Mouse (Mus musculus) intestine, postnatal 0 days (tissue): Measurements from ENCODE around the gene Vmn1r84. TPM values are rescaled to one million over a fixed set of nuclear protein-coding genes. Genes with fewer than 3 reads are reported as not detected.

Experiments used
- ATAC-seq: fragments of 200-750 bp; cut with Nextera tagmentation; 2 replicates; pipeline ENCODE4 v1.8.0; 2017; ENCODE audit warnings: mild to moderate bottlenecking, moderate TSS enrichment, moderate library complexity
- H3K27ac ChIP-seq: fragments of 300-500 bp; sonication (generic); 2 replicates; pipeline ENCODE4 v1.5.1; 2014; ENCODE audit warnings: mild to moderate bottlenecking, low read depth, low read length, moderate library complexity
- H3K27me3 ChIP-seq: fragments of 300-500 bp; sonication (generic); replicated peaks from 2 replicates; pipeline ENCODE4 v1.6.1; 2014; ENCODE audit warnings: low read length, mixed read lengths; ENCODE audit not compliant: control insufficient read depth, insufficient read depth
- H3K36me3 ChIP-seq: fragments of 300-500 bp; sonication (generic); 2 replicates; pipeline ENCODE4 v1.6.1; 2014; ENCODE audit warnings: mild to moderate bottlenecking, moderate library complexity; ENCODE audit not compliant: control insufficient read depth, insufficient read depth
- H3K4me1 ChIP-seq: fragments of 300-500 bp; sonication (generic); replicated peaks from 2 replicates; pipeline ENCODE4 v1.6.1; 2014; ENCODE audit warnings: antibody characterized with exemption, low read length, mixed read lengths; ENCODE audit not compliant: control insufficient read depth, insufficient read depth
- H3K4me2 ChIP-seq: fragments of 300-500 bp; sonication (generic); replicated peaks from 2 replicates; pipeline ENCODE4 v1.6.1; 2014; ENCODE audit warnings: low read depth, mild to moderate bottlenecking, moderate library complexity
- H3K4me3 ChIP-seq: fragments of 300-500 bp; sonication (generic); 2 replicates; pipeline ENCODE4 v1.5.1; 2014; ENCODE audit warnings: low read depth, low read length
- H3K9ac ChIP-seq: fragments of 300-500 bp; sonication (generic); 2 replicates; pipeline ENCODE4 v1.6.1; 2014; ENCODE audit warnings: mild to moderate bottlenecking, low read depth, low read length
- H3K9me3 ChIP-seq: fragments of 300-500 bp; sonication (generic); 2 replicates; pipeline ENCODE4 v1.6.1; 2016; ENCODE audit warnings: mixed run types; ENCODE audit not compliant: control insufficient read depth
- CTCF ChIP-seq: sonication (generic); IDR thresholded peaks from 2 replicates; pipeline ENCODE4 v1.5.1; 2016; ENCODE audit warnings: low read depth, mild to moderate bottlenecking, control low read depth, antibody characterized with exemption, moderate library complexity
- WGBS: fragments of 180-500 bp; shearing (Covaris S2); extraction: QIAGEN DNeasy Blood & Tissue Kit; methylation state at CpG from one replicate; pipeline ENCODE4 v1.1.7; 2014; 5-methylcytosine and 5-hydroxymethylcytosine counted together
- microRNA-seq: library from miRNA; unstranded; fragments of <30 nt; microRNA quantifications from one replicate; pipeline ENCODE4, GENCODE M21; 2016
- polyA plus RNA-seq: library from polyadenylated mRNA; unstranded; fragments of >200 nt; fragmentation: Nextera tagmentation; extraction: Ambion mirVana; gene quantifications from 2 replicates; pipeline ENCODE4 v1.2.1, GENCODE M21; 2015

The Vmn1r84 gene
- polyA plus RNA-seq = not detected in 2 replicates

DNA sequence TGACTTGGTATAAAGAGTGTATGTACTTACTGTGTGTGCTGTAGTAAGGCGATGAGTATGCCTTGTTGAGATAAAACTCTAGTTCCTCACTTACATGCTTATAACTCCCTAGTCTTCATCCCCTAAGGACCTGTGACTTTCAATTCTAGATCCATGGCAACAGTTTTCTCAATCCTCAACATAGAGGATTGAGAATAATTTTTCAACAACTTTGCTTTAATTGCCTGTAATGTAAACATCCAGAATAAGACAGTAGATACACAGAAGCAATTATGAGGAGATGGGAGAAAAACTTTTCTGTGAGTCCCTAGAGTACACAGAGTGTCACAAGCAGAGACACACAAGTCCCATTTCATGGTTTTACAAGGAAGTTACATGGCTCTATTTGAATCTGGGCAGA, at the start of gene Vmn1r84:
Gene Vmn1r84 (minus strand): TSS at position 101 of the 400 bp plus-strand sequence.
- no peaks in the 10 kb centered on the region for H3K27me3 ChIP-seq
- no peak within 1 kb of the TSS for H3K9ac ChIP-seq
- H3K36me3 ChIP-seq = no peaks in the 10 kb centered on the region
- no peaks in the 10 kb centered on the region for H3K4me1 ChIP-seq
- no peak for ATAC-seq
- H3K9me3 ChIP-seq = no peaks in the 10 kb centered on the region
- TF ChIP-seq CTCF = no peak
- H3K27ac ChIP-seq = no peak within 1 kb of the TSS
- no peak within 1 kb of the TSS for H3K4me2 ChIP-seq
- 72% methylated on average over 1 of the region's 1 CpGs for WGBS
- H3K4me3 ChIP-seq = no peak within 1 kb of the TSS

- no peak within 1 kb of the TSS for H3K9ac ChIP-seq
- no peaks in the 10 kb centered on the region for H3K27me3 ChIP-seq
- no peak for ATAC-seq
- H3K9me3 ChIP-seq = no peaks in the 10 kb centered on the region
- no peak within 1 kb of the TSS for H3K4me2 ChIP-seq
- H3K4me1 ChIP-seq = no peaks in the 10 kb centered on the region
- H3K36me3 ChIP-seq = no peaks in the 10 kb centered on the region
- no peak within 1 kb of the TSS for H3K4me3 ChIP-seq
- no peak within 1 kb of the TSS for H3K27ac ChIP-seq
- 81% methylated on average over 2 of the region's 2 CpGs for WGBS
- no peak for TF ChIP-seq CTCF
Measured at GRCm38 (mm10) chr7:12329381-12329780, 39.7 kb downstream of the Vmn1r84 start, which contains the start of gene Vmn1r83. Gene Vmn1r83 (minus strand): TSS chr7:12329481.

Small RNA genes within 50 kb of the gene (microRNA-seq; reads per million reads assigned to microRNA genes)
- not detected for gene Gm23521

Other genes starting within 250 kb of the Vmn1r84 start
- not detected in 2 replicates for gene Vmn1r78, start 219.0 kb downstream of the Vmn1r84 start, polyA plus RNA-seq
- not detected in 2 replicates for gene Vmn1r79, start 198.0 kb downstream of the Vmn1r84 start, polyA plus RNA-seq
- gene Vmn1r80, start 180.0 kb downstream of the Vmn1r84 start, polyA plus RNA-seq = not detected in 2 replicates
- gene Vmn1r81, start 101.0 kb downstream of the Vmn1r84 start, polyA plus RNA-seq = not detected in 2 replicates
- gene Vmn1r82, start 68.8 kb downstream of the Vmn1r84 start, polyA plus RNA-seq = not detected in 2 replicates
- gene Vmn1r83, start 39.8 kb downstream of the Vmn1r84 start, polyA plus RNA-seq = not detected in 2 replicates
- gene Zfp551, start 53.5 kb upstream of the Vmn1r84 start, polyA plus RNA-seq = 2.0 TPM in 2 replicates
- 4.5 and 4.8 TPM in 2 replicates for gene Zfp606, start 109.0 kb upstream of the Vmn1r84 start, polyA plus RNA-seq
- not detected in 2 replicates for gene 2900092C05Rik, start 143.2 kb upstream of the Vmn1r84 start, polyA plus RNA-seq
- 0.01 TPM in 1 of 2 replicates, not detected in the other for gene Vmn2r53, start 239.5 kb upstream of the Vmn1r84 start, polyA plus RNA-seq